ENCODE assay signal across 8 mouse cellular contexts in the genomic region with DNA sequence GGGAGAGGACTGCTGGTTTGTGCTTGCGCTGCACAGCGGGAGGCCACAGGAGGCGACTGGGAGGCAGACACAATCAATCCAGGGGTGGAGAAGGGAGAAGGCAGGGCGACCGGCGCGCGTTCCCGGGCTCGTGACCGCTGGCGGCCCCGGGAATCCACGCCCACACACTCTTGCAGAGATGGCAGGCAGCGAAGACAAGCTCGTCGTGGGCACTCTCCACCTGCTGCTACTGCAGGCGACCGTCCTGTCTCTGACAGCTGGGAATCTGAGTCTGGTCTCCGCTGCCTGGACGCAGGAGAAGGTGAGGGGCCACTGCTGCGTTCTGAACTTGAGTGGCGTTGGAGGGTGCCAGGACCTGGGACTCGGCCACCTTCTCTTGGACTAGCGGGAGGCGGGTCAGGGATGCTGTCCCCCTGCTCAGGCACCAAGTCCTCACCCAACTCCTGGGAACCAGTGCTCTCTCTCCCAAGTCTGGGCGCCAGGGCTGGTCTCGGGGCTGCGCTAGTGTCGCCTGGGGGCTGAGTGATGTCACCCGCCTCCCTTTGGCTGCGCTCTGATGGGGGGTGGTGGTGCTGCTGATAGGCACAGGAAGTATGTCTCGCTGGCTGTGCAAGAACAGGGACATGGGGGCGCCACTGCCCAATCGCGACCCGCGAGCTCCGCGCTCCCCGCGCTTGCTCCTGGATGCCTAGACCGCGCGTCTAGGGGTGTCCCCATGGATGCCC. TPM values are rescaled to one million over a fixed set of nuclear protein-coding genes. Genes with fewer than 3 reads are reported as not detected.
A peak's percentile ranks its signal among the peaks of the same experiment; 100 is the strongest.
DNase-seq lines count a peak whose midpoint lies in the region; ATAC-seq lines count a peak whose summit lies in the region.

No protein-coding gene starts in this region.

- ATAC-seq in intestine, embryonic 16.5 days, result peak; percentile 92

- H3K27me3 ChIP-seq in intestine, embryonic 16.5 days (replicated peaks; ENCODE audit: control insufficient read depth, insufficient read depth, low read length), result peaks cover 4% of the 10 kb centered on the region; the same call in 1 of the 2 replicates
- H3K27me3 ChIP-seq in midbrain, embryonic 10.5 days (ENCODE audit: low read depth, poor library complexity, severe bottlenecking), result peaks cover 28% of the 10 kb centered on the region

- no peaks in the 10 kb centered on the region for H3K9me3 ChIP-seq in intestine, embryonic 16.5 days (ENCODE audit: control insufficient read depth, low read length)
- no peaks in the 10 kb centered on the region for H3K9me3 ChIP-seq in midbrain, embryonic 10.5 days (replicated peaks)

- no peaks in the 10 kb centered on the region for H3K4me1 ChIP-seq in intestine, embryonic 16.5 days (ENCODE audit: control insufficient read depth, insufficient read depth, low read length)
- H3K4me1 ChIP-seq in midbrain, embryonic 10.5 days, result peaks cover 12% of the 10 kb centered on the region

- no peak overlapping the region for H3K27ac ChIP-seq in intestine, embryonic 16.5 days (ENCODE audit: low read length)
- H3K27ac ChIP-seq in midbrain, embryonic 10.5 days (replicated peaks), result peak overlapping the region; percentile 68

- intact Hi-C loops in left cerebral cortex, postnatal 4 days (cut with DNase I), result no loop called here

- under 1% methylated on average over 45 of the region's 45 CpGs for WGBS in intestine, embryonic 16.5 days
- under 1% methylated on average over 45 of the region's 45 CpGs for WGBS in midbrain, embryonic 10.5 days

- H3K4me2 ChIP-seq in intestine, embryonic 16.5 days (ENCODE audit: low read depth, low read length), result peak overlapping the region; percentile 95

- no peaks in the 10 kb centered on the region for H3K36me3 ChIP-seq in intestine, embryonic 16.5 days (ENCODE audit: control insufficient read depth, insufficient read depth, low read length)
- no peaks in the 10 kb centered on the region for H3K36me3 ChIP-seq in midbrain, embryonic 10.5 days

- peak overlapping the region; percentile 61 for H3K4me3 ChIP-seq in intestine, embryonic 16.5 days (ENCODE audit: low read length)
- H3K4me3 ChIP-seq in midbrain, embryonic 10.5 days, result peak overlapping the region; percentile 74

- DNase-seq in adrenal gland, adult 2 months, result peak; percentile 84
- peak; percentile 65 for DNase-seq in embryo, embryonic 10.5 days (ENCODE audit: low spot score)
- peak; percentile 57 to 71 for DNase-seq in gastrocnemius, postnatal 4 days (ENCODE audit: low spot score in 2 of 2)
- DNase-seq in left cerebral cortex, postnatal 4 days, result peak; percentile 66
- peak; percentile 71 for DNase-seq in midbrain, embryonic 10.5 days (ENCODE audit: low spot score)
- DNase-seq in right cerebral cortex, postnatal 36 days (ENCODE audit: low spot score in 2 of 2), result peak; percentile 48 to 51
- no peak for DNase-seq in adipocyte (ENCODE audit: low spot score)

- peak overlapping the region; percentile 65 for H3K9ac ChIP-seq in intestine, embryonic 16.5 days (ENCODE audit: low read depth, low read length)

RNA-seq across cellular contexts. Expression of gene Qpct, which starts 0.5 kb away (rescaled TPM):
- total RNA-seq in adrenal gland, adult 2 months (2021), result 1 to 10 TPM; 6.4 to 8.2 TPM
- 1.5 and 1.8 TPM in 2 replicates for polyA plus RNA-seq in adrenal gland, adult 2 months (2012; rRNA removed)
- 10 to 100 TPM; 29.0 to 31.5 TPM for total RNA-seq in gastrocnemius, postnatal 4 days (2021)
- polyA plus RNA-seq in intestine, embryonic 16.5 days (2015; fragmentation: Nextera tagmentation; extraction: Ambion mirVana), result 11.6 and 13.3 TPM in 2 replicates
- total RNA-seq in left cerebral cortex, postnatal 4 days (2021), result 10 to 100 TPM; 18.3 to 19.7 TPM
- 5.8 and 8.0 TPM in 2 replicates for polyA plus RNA-seq in midbrain, embryonic 10.5 days (2016; fragmentation: Nextera tagmentation; extraction: Ambion mirVana)

RNA-seq across cellular contexts. Expression of gene Prkd3, which starts 31.6 kb away (rescaled TPM):
- 10 to 100 TPM; 22.7 to 24.8 TPM for total RNA-seq in adrenal gland, adult 2 months (2021)
- polyA plus RNA-seq in adrenal gland, adult 2 months (2012; rRNA removed), result 2.9 and 3.4 TPM in 2 replicates
- 10 to 100 TPM; 37.9 to 39.6 TPM for total RNA-seq in gastrocnemius, postnatal 4 days (2021)
- polyA plus RNA-seq in intestine, embryonic 16.5 days (2015; fragmentation: Nextera tagmentation; extraction: Ambion mirVana), result 21.1 and 21.9 TPM in 2 replicates
- 10 to 100 TPM; 18.4 to 20.1 TPM for total RNA-seq in left cerebral cortex, postnatal 4 days (2021)
- polyA plus RNA-seq in midbrain, embryonic 10.5 days (2016; fragmentation: Nextera tagmentation; extraction: Ambion mirVana), result 44.3 and 48.2 TPM in 2 replicates
